Mouse (Mus musculus): ENCODE results near the gene Gm49630. TPM values are rescaled to one million over a fixed set of nuclear protein-coding genes. Genes with fewer than 3 reads are reported as not detected.
"Not testable (repeated sequence)": the region's sequence is repeated elsewhere in the genome, so short reads cannot be mapped to it uniquely, and the experiment has no call there.

Gene Gm49630
- polyA plus RNA-seq, 1 experiment from 2014 or later: not detected

DNA sequence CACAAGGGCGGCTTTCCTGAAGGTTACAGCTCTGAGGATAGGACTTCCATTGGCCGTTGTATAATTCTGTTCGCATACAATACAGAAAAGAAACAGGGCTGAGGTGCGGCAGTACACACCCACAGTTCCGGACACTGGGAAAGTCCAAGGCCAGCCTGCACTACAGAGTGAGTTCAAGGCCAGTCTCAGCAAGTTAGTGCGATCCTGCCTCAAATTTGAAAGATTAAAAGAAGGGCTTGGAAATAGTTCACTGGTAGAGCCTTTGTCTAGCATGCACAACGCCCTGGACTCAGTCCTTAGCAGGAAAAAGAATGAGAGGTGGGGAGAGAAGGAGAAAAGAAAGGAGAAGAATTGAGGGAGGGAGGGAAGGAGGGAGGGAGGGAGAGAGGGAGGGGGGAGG lies 23.3 kb upstream of the Gm49630 start:
- H3K4me1 ChIP-seq (ENCODE audit: control insufficient read depth, insufficient read depth, low read length); H3K9ac ChIP-seq (ENCODE audit: low read length); ATAC-seq (replicated peaks; ENCODE audit: extremely low read depth, insufficient read depth, low FRiP score); H3K27me3 ChIP-seq (ENCODE audit: control insufficient read depth, insufficient read depth, low read length); H3K4me2 ChIP-seq (ENCODE audit: low read depth, low read length); H3K36me3 ChIP-seq (ENCODE audit: control insufficient read depth, insufficient read depth); H3K4me3 ChIP-seq (ENCODE audit: low read length); H3K9me3 ChIP-seq (replicated peaks; ENCODE audit: control insufficient read depth, low read length); H3K27ac ChIP-seq (ENCODE audit: low read length): not testable (repeated sequence)
- 86% methylated on average over 7 of the region's 7 CpGs for WGBS

GRCm38 (mm10) chr17:7389898-7390297 lies 18.1 kb upstream of the Gm49630 start:
- not testable (repeated sequence) for H3K9me3 ChIP-seq (replicated peaks; ENCODE audit: control insufficient read depth, low read length)

GRCm38 (mm10) chr17:7388958-7389356 lies 17.2 kb upstream of the Gm49630 start:
- not testable (repeated sequence) for H3K36me3 ChIP-seq (ENCODE audit: control insufficient read depth, insufficient read depth); H3K27ac ChIP-seq (ENCODE audit: low read length); H3K4me1 ChIP-seq (ENCODE audit: control insufficient read depth, insufficient read depth, low read length); H3K27me3 ChIP-seq (ENCODE audit: control insufficient read depth, insufficient read depth, low read length); H3K9me3 ChIP-seq (replicated peaks; ENCODE audit: control insufficient read depth, low read length); H3K9ac ChIP-seq (ENCODE audit: low read length); ATAC-seq (replicated peaks; ENCODE audit: extremely low read depth, insufficient read depth, low FRiP score); H3K4me3 ChIP-seq (ENCODE audit: low read length); H3K4me2 ChIP-seq (ENCODE audit: low read depth, low read length)
- 78% methylated on average over 6 of the region's 8 CpGs for WGBS

More at GRCm38 (mm10) chr17:7389898-7390297, 18.1 kb upstream of the Gm49630 start:
- not testable (repeated sequence) for ATAC-seq (replicated peaks; ENCODE audit: extremely low read depth, insufficient read depth, low FRiP score); H3K27me3 ChIP-seq (ENCODE audit: control insufficient read depth, insufficient read depth, low read length); H3K9ac ChIP-seq (ENCODE audit: low read length); H3K27ac ChIP-seq (ENCODE audit: low read length); H3K4me1 ChIP-seq (ENCODE audit: control insufficient read depth, insufficient read depth, low read length); H3K4me2 ChIP-seq (ENCODE audit: low read depth, low read length); H3K4me3 ChIP-seq (ENCODE audit: low read length); H3K36me3 ChIP-seq (ENCODE audit: control insufficient read depth, insufficient read depth)
- 79% methylated on average over 7 of the region's 7 CpGs for WGBS

GRCm38 (mm10) chr17:7388341-7388957 lies 16.7 kb upstream of the Gm49630 start:
- H3K9me3 ChIP-seq (replicated peaks; ENCODE audit: control insufficient read depth, low read length); H3K27ac ChIP-seq (ENCODE audit: low read length); ATAC-seq (replicated peaks; ENCODE audit: extremely low read depth, insufficient read depth, low FRiP score); H3K9ac ChIP-seq (ENCODE audit: low read length); H3K4me3 ChIP-seq (ENCODE audit: low read length); H3K4me2 ChIP-seq (ENCODE audit: low read depth, low read length); H3K4me1 ChIP-seq (ENCODE audit: control insufficient read depth, insufficient read depth, low read length); H3K36me3 ChIP-seq (ENCODE audit: control insufficient read depth, insufficient read depth); H3K27me3 ChIP-seq (ENCODE audit: control insufficient read depth, insufficient read depth, low read length): not testable (repeated sequence)
- WGBS: no CpG with 5 or more reads among the region's 2 CpGs

DNA sequence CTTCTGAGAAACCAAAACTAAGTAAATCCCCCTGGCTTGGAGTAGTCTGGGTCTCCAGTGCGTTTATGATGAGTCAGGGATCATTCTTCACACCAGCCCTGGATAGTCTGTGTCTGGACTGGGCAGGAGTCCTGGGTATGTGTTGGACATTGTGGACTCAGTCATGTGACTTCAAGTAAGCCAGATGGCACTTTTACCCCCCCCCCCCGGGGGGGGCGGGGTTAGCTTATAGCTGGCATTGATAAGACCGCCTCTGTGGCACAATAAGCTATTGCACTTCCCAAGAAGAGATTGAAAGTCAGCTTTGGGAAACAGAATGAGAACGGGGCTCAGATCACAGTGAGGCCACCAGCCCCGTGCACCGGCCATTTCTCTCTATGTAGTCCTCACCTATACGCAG lies 14.2 kb upstream of the Gm49630 start:
- H3K4me2 ChIP-seq (ENCODE audit: low read depth, low read length); H3K9me3 ChIP-seq (replicated peaks; ENCODE audit: control insufficient read depth, low read length); H3K27ac ChIP-seq (ENCODE audit: low read length); H3K36me3 ChIP-seq (ENCODE audit: control insufficient read depth, insufficient read depth); H3K9ac ChIP-seq (ENCODE audit: low read length); H3K27me3 ChIP-seq (ENCODE audit: control insufficient read depth, insufficient read depth, low read length); ATAC-seq (replicated peaks; ENCODE audit: extremely low read depth, insufficient read depth, low FRiP score); H3K4me1 ChIP-seq (ENCODE audit: control insufficient read depth, insufficient read depth, low read length); H3K4me3 ChIP-seq (ENCODE audit: low read length): not testable (repeated sequence)
- 76% methylated on average over 8 of the region's 8 CpGs for WGBS

DNA sequence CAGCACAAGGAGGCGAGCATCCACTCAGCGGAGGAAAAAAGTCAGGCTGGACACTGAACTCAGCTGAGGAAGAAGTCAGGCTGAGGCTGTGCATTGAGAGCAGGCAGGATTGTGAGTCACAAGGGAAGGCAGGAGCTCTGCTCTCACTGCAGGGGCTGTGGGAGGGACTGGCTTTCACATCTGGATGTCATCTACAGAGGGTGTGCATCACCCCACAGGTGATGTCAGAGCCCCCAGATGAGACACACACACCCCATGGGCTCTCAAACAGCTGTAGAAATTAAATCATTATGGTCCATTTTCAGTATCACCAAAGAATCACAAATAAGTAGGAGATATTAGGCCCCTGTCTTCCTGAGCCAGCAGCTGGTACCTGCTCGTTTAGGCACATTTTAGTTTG lies 13.6 kb upstream of the Gm49630 start, which contains the start of gene Unc93a2:
TSS of gene Unc93a2 (minus strand) at position 101 of the 400 bp plus-strand sequence.
- H3K4me1 ChIP-seq (ENCODE audit: control insufficient read depth, insufficient read depth, low read length); H3K9ac ChIP-seq (ENCODE audit: low read length); ATAC-seq (replicated peaks; ENCODE audit: extremely low read depth, insufficient read depth, low FRiP score); H3K4me2 ChIP-seq (ENCODE audit: low read depth, low read length); H3K4me3 ChIP-seq (ENCODE audit: low read length); H3K27ac ChIP-seq (ENCODE audit: low read length); H3K27me3 ChIP-seq (ENCODE audit: control insufficient read depth, insufficient read depth, low read length); H3K36me3 ChIP-seq (ENCODE audit: control insufficient read depth, insufficient read depth); H3K9me3 ChIP-seq (replicated peaks; ENCODE audit: control insufficient read depth, low read length): not testable (repeated sequence)
- WGBS: 80% methylated on average over 3 of the region's 3 CpGs

DNA sequence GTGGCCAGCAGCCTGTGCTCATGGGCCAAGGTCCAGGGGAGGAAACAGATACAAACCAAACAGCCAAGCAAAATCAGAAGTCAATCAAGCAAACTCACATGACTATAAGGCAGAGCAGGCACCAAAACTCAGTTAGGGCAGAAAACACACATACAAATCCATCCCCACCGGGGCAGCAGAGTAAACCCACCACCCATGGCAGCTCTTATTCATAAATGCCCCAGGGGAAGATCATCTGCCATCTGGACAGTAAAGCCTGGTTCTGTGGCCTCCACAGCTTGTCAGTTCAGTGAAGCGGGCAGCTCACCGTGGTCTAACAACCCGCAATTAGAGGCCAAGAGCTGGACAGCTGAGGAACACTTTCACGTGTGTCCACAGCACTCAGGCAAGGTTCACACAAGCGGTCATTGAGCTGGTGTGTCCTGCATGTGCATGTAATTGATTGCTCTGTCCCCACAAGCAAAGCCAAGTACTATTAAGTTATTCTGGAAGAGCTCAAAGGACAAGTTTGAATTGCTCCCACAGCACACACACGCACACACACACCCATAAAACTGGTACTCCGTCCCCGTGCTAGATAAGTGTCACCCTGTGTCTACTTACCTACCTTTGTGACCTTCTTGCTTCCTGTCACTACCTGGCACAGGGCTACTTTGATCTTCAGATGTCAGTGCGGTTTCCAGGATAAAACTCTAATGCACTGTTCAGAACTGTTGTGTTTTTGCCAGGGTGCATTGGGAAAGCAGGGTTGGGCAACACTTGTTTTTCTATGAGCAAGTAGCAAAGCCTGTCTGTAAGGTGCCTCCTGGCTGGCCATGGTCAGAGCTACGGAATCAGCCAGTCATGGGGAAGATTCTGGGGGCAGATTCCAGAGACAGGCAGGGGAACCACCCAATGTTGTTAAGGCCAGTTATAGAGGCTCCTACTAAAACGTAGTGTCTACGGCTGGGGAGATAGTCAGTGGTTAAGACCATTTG lies 11.7 kb upstream of the Gm49630 start:
- ATAC-seq (replicated peaks; ENCODE audit: extremely low read depth, insufficient read depth, low FRiP score); H3K4me3 ChIP-seq (ENCODE audit: low read length); H3K27me3 ChIP-seq (ENCODE audit: control insufficient read depth, insufficient read depth, low read length); H3K9ac ChIP-seq (ENCODE audit: low read length); H3K4me1 ChIP-seq (ENCODE audit: control insufficient read depth, insufficient read depth, low read length); H3K9me3 ChIP-seq (replicated peaks; ENCODE audit: control insufficient read depth, low read length); H3K4me2 ChIP-seq (ENCODE audit: low read depth, low read length); H3K27ac ChIP-seq (ENCODE audit: low read length); H3K36me3 ChIP-seq (ENCODE audit: control insufficient read depth, insufficient read depth): not testable (repeated sequence)
- 86% methylated on average over 10 of the region's 13 CpGs for WGBS

DNA sequence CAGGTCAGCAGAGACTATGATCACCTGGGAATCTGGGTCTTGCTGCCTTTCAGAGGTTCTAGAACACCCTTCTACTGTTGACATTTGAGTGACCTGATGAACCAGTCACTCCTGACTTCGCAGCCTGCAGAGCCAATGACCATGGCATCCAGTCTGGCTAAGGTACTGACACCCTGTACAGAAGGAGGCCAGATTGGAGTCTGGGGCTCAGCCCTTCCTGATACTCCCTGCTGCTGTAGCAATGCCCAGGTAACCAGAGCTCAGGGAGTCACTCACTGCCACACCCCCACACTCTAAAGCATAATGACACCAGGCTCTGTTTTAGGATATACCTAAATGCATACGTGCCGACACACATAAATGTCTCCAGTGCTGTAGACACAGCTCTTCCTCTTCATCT lies 10.9 kb upstream of the Gm49630 start:
- H3K4me3 ChIP-seq (ENCODE audit: low read length); H3K27me3 ChIP-seq (ENCODE audit: control insufficient read depth, insufficient read depth, low read length); H3K9ac ChIP-seq (ENCODE audit: low read length); H3K4me1 ChIP-seq (ENCODE audit: control insufficient read depth, insufficient read depth, low read length); ATAC-seq (replicated peaks; ENCODE audit: extremely low read depth, insufficient read depth, low FRiP score); H3K36me3 ChIP-seq (ENCODE audit: control insufficient read depth, insufficient read depth); H3K27ac ChIP-seq (ENCODE audit: low read length); H3K9me3 ChIP-seq (replicated peaks; ENCODE audit: control insufficient read depth, low read length); H3K4me2 ChIP-seq (ENCODE audit: low read depth, low read length): not testable (repeated sequence)
- 81% methylated on average over 1 of the region's 3 CpGs for WGBS

DNA sequence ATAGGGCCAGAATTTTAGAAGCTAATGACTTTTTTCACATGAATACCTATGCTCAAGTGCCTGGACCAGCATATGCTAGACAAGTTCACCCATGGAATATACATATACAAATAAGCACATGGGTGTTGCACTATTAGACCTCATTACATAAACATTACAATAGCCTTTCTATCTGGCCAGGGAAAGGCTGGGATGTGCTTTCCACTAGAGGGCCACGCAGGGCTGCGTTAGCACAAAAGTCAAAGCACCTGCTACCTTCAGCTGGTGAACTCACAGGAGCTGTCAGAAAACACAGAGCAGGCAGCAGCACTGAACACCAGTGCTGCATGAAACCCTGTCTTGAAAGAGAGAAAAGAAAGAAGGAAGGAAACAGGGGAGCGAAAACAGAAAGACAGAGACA lies 6.1 kb upstream of the Gm49630 start:
- not testable (repeated sequence) for H3K9ac ChIP-seq (ENCODE audit: low read length); H3K4me1 ChIP-seq (ENCODE audit: control insufficient read depth, insufficient read depth, low read length); H3K27me3 ChIP-seq (ENCODE audit: control insufficient read depth, insufficient read depth, low read length); ATAC-seq (replicated peaks; ENCODE audit: extremely low read depth, insufficient read depth, low FRiP score); H3K36me3 ChIP-seq (ENCODE audit: control insufficient read depth, insufficient read depth); H3K27ac ChIP-seq (ENCODE audit: low read length); H3K4me2 ChIP-seq (ENCODE audit: low read depth, low read length); H3K4me3 ChIP-seq (ENCODE audit: low read length); H3K9me3 ChIP-seq (replicated peaks; ENCODE audit: control insufficient read depth, low read length)
- WGBS: 22% methylated on average over 2 of the region's 3 CpGs
